Mouse (Mus musculus): Measurements from ENCODE around the gene Abcb11. TPM values are rescaled to one million over a fixed set of nuclear protein-coding genes. Genes with fewer than 3 reads are reported as not detected.

The Abcb11 gene
- polyA plus RNA-seq, 1 experiment from 2014 or later = 0.07 TPM

DNA sequence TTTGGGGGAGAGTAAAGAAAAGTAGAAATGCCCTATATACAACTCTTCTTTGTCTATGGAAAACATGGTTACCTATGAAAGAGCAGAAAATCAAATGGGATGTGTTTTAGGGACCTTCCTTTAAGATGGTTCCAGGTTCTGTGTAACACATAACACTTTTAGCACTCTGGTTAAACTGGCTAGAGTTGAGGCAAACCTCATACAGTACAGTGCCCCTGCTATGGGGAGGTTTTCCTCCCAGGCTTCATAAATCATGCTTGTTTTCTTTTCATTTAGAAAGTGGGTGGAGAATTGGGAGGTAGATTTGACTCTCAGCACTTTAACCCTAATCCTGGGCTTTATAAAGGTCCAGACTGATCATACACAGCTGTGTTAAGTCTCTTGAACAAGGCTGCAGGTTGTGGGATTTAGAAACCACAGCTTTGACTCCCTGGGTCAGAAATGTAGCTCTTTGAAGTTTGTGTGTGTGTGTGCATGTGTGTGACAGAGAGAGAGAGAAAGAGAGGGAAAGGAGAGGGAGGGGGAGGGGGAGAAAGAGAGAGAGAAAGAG lies 78.3 kb downstream of the Abcb11 start:
- no peak for DNase-seq (ENCODE audit: low spot score)

DNA sequence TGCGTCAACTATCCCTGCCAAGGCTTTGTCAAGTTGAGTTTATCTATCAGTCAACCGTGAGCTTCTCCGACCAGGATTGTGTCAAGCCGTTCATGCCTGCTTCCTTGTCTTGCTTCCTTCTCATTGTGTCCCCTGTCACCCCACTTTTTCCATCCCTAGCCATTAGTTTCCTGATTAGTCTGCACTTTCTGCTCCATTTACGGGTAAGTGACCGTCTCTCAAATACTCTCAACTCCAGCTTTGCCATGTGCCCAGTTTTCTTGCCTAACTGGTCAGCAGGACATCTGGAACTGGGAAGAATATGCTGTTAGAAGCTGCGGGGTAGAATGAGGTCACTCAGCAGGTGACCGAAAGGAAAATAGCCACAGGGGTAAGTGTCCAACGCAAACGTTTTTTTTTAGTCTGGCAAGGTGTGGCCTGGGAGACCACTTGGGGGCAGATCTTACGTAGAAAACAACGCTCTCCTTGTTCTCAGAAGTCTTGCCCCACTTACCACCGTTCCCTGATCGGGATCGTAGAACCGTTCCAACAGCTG lies 94.1 kb downstream of the Abcb11 start:
- no peak for DNase-seq (ENCODE audit: low spot score)

DNA sequence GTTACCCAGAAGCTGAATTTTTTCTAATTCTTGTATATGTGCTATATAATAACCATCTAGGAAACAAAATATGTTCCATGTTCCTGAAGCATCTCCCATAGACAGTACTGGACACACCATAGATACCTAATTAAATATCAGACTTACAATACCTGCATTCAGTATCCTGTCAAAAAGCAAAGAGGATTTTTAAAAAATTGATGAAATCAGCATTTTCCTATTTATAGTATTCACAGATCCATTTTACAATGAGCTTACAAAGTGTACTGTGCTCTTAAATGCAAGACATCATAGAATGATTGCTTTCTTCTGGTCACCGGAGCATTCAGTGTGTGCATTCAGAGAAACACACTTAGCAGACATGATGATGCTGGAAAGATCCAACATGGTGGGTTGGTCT lies 95.3 kb downstream of the Abcb11 start:
- DNase-seq (ENCODE audit: low spot score) = no peak

DNA sequence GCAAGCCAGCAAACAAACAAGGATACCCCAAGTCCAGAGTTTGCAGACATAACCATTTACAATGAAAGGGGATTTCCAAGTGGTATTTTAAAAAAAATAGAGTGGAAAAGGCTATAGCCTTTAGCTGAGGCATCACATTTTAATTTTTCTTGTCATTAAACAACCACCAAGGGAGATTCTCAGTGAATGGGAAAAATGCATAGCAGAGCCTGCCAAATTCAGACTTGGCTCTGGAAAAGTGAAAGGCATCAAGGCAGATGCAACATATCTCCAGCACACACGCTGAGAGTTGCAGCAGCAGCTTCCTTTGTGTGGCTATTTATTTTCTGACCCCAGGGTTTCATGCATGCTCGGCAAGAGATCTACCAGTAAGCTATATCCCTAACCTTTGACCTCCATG lies 97.5 kb downstream of the Abcb11 start:
- no peak for DNase-seq (ENCODE audit: low spot score)

DNA sequence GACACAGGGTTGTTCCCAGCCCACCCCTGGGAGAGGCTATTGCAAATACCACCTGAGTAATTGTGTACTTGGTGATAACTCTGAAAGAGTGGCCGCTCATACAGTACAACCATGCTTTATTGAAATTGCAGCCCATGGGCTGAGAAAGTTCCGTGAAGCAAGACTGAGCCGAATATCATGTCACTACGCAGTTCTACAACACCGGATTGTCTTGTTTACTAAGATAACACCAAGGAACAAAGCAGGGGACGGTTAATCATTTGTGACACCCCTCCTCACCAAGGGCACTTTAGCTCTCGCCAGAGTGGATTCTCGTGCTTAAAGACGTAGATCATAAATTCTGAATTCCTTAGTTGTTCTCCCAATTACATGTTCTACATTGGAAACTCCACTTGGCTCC lies 103.1 kb downstream of the Abcb11 start:
- no peak for DNase-seq (ENCODE audit: low spot score)

DNA sequence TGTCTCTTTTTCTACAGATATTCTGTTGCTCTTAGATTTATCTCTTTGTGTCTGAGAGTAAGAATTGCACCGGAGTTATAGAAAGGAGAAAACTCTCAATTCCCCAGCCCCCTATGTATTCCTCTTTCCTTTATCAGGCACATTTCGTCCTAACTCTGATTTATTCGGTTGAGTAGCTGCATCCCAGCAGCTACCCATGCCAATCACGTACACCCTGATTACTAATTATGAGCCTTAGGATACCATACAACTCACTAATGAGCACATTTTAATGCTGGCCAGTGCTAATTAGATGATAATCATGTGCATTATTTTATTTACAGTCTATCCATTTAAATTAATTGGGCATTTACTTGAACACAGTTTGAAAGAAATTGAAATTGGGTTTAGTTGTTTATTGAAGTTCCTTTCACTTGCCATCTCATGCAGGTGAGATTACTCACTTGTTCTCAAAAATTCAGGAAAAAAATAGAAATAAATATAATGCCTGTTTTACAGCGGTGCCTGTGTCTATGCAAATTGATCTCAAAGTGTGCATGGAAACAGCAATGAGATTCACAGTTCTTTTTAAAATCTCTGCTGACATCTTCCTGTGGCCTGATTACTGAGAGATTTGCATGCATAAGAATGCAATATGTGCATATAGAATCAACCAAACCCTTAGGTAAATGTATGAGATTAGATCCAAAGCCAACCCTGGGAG lies 107.3 kb downstream of the Abcb11 start:
- DNase-seq (ENCODE audit: low spot score) = no peak

DNA sequence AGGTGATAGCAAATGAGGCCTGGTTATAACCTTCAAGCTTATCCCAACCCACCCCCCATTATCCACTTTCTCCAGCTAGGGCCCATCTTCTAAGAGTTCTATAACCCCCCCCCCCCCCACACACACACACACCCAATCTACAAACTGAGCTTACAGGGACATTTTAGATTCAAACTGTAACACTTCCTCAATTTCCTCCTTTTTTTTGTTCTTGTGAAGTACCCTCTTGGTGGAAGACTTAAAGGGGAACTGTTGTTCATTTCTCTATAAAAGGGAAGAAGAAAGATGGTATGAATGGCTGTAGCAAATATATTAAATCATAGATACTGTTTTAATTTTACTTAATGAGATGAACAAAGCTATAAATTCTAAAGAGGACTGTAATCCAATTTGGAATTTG lies 110.3 kb downstream of the Abcb11 start:
- no peak for DNase-seq (ENCODE audit: low spot score)

DNA sequence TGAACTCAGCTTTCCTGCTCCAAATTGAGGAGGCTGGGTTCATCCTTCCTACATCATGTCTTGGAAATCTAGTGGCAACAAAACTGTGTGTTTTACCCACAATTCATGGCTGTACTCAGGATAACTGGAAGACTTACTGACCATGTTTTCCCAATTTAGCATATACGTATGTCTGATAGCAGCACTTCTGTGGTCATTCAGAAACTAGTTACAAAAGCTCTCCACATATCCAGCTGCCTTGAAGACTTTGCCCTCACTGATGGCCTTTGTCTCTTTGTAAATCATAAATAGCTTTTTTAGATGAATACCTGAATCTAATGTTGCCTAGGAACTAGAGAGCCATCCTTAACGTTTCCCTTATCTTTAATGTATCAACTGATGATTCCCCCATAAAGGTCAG lies 112.3 kb downstream of the Abcb11 start:
- no peak for DNase-seq (ENCODE audit: low spot score)

DNA sequence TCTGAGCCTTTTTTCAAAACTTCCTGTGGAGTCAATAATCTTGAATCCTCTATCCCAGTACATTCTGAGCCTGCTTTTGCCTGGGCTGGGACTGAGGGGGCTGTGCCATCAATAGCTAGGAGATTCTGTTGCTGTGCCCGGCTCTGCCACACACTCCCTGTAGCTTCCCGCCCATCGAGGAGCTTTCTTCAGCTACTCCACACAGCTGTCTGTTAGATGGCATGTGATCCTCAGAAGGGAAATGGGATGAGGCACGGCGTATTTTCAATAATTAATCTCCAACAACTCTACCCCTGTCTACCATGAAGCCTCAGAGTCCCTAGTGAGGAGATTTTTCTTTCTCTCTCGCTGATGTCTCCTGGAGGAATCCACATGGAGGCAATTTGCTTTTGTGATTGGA lies 113.8 kb downstream of the Abcb11 start:
- no peak for DNase-seq (ENCODE audit: low spot score)

DNA sequence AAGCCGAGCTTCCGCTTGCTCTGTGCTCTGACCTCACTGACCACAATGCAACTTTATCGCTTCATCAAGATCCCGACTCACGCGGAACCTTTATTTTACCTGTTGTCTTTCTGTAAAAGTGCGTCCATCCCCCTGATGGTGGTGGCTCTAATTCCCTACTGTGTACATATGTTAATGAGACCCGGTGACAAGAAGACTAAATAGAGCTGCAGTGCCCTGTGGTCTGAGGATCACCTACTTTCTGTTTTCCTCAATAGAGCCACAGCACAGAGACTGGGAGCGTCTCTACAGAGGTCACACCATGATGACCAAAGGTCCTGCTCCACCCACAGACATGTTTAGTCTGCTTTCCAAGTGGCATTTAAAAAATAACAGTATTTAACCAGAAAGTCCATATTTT lies 115.5 kb downstream of the Abcb11 start:
- no peak for DNase-seq (ENCODE audit: low spot score)

DNA sequence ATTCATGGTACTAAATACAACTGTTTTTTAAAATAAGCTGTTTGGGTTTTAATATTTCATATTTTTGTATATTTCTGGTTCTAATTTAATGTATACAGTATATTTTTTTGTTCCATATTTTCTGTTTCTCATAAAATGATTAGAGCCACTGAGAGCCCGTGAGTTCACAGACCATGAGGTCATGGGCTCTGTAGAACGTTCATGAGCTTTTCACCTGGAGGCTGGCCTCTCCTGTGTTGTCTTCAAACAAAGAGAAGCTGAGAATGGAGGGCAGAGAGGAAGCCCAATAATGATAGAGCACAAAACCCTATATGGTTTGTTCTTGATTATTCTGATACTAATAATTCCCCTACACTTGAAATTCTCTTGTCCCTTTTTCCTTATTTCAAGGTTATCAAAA lies 117.7 kb downstream of the Abcb11 start:
- DNase-seq (ENCODE audit: low spot score) = no peak

DNA sequence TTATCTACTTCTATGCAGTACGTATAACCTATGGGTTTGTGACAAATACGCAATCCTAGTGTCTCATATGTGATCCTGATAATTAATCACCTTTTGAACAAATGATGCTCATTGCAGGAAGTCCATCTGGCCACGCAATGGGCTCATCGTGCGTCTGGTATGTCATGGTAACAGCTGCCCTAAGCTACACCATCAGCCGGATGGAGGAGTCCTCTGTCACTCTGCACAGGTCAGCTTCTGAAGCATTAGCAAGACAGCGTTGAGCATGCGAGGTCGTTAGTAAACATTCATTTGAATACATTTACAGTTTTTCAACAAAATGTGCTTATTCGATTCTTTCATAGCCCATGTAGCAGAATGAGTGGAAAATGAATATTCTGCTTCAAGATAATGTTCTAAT lies 119.6 kb downstream of the Abcb11 start:
- DNase-seq (ENCODE audit: low spot score) = no peak

DNA sequence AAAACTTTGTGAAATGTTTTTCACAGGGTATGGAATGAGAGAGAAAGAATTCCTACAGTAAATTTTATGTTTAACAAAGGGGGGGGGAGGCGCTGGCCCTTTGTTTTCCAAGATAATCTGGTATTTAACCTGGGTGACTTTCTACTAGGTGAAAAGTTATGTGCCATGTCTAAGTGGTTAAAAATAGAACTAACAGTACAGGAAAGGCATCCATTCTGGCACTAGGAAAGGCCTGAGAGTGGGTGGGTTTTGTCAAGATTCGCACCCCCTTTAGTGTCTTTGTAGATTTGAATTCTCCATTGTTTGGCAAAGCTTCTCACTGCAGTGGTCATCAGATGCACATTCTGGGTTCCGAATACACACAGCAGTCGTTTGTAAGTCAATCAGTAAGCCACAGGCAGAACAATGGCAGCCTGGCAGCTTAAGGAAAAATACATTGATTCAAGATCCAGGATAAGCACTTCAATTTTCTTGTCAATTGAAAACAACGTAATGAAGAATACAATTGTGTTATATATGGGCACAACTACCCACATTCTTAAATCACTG lies 120.5 kb downstream of the Abcb11 start:
- no peak for DNase-seq (ENCODE audit: low spot score)

DNA sequence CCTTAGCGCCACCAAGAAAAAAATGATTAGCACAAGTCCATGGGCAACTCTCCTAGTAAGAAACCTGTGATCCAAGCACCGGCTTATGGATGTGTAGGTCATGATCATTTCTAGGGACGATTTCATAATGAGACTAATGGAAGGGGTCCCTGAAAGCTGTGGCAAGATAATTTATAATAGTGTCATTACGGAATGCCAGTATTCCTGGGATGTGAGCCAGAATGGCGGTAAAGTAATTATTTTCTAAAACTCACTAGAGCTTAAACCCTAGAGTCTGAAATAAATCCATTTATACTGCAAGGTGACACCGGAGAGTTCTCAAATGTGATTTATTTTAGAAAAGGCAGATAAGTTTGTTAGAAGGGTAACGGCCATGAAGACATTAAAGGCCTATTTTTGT lies 127.2 kb downstream of the Abcb11 start:
- DNase-seq (ENCODE audit: low spot score) = no peak

DNA sequence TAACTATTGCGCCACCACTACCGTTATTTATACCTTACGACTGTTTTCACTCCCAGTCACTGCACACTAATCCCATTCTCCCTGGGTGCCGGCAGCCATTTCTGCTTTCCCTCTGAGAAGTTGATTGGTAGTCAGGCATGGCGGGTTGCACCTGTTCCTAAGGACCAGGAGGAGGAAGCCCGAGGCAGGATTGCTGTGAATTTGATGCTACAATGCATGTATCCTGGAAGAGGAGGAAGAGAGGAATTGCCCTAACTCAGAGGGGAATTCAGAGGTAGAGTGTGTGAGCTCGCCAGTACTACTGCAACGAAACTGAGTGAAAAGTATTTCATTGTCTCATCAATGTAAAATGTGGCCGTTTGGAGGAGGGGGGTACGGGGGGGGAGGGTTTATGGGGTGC lies 129.8 kb downstream of the Abcb11 start:
- DNase-seq (ENCODE audit: low spot score) = no peak

DNA sequence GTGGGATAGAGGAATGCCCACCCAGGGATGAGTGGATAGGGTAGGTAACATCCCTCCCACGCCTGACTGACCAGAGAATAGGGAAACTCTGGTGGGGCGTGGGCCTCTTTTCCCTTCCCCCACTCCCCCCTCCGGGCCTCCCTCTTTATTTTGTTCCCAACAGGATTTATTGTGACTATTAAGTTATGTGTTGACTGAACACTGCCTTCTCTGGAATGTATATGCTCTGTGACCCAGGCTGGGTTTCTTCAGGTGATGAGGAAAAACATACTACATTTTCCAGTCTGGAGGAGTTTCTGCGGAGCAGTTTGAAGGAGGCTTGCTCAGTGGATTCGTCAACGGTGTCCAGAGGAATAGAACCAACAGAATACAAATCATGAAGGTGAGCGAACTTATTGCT lies 131.6 kb downstream of the Abcb11 start, which contains the start of gene G6pc2:
Gene G6pc2, plus strand, starts transcription at position 301 of the 400 bp plus-strand sequence.
- no peak for DNase-seq (ENCODE audit: low spot score)

DNA sequence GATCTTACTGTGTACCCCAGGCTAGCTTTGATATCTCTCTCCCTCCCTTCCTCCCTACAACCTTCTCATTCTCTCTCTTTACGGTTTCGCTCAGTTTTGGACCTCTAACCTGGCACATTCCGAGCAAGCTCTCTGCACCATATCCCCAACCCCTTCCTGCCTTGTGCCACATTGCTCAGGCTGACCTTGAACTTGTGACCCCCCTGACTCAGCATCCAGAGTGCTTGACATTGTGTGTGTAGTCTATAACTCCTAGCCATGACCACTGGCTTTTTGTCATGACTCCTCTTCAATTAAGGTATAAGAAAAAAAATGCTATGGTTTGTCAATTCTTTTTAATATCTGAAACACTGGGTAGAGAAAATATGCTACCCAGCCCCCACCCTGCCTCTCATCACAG lies 132.7 kb downstream of the Abcb11 start:
- DNase-seq (ENCODE audit: low spot score) = no peak

DNA sequence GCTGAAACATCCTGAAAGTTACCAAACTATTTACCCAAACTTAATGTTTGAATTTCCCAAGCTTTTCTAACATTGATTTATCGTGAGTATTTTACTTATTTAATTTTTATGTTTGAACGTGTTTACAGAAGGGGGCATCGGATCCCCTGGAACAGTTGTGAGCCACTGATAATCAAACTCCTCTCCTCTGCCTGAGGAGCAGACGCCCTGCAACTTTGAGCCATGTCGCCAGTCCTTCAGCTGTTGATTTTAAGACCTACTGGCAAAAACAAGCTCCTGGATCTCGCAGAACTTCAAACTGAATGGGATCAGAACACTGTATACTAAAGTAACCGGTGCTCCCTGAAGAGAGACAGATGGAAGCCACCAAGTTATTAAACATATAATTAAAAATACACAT lies 135.9 kb downstream of the Abcb11 start:
- DNase-seq (ENCODE audit: low spot score) = no peak

DNA sequence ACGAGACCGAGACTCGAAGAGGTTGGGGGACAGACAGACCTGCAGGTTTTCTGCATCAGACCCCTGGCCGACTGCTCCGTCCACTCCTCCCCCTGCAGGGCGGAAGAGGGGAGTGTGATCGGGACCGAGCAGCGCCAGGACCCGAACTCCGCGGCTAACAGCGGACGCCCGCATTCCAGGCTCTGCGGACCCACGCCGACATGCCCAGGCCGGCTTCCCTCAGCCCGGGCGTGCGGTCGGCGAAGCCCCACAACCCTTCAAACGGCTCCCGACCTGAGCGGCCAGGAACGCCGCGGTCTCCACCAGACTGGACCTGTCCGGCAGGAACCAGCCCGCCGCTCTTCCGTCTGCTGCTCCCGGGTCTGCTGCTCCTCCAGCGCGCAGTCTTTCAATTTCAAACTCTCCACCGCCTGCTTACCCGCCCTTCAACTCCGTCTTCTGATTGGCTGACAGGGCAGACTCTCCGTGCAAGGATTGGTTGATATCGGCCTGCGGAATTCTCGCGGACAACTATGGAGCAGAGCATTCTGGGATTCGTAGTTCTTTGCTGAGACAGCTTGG lies 136.5 kb downstream of the Abcb11 start, which contains the start of gene Spc25:
Gene Spc25, minus strand, starts transcription at position 404 of the 561 bp plus-strand sequence.
- peak; percentile 93 for DNase-seq (ENCODE audit: low spot score)

DNA sequence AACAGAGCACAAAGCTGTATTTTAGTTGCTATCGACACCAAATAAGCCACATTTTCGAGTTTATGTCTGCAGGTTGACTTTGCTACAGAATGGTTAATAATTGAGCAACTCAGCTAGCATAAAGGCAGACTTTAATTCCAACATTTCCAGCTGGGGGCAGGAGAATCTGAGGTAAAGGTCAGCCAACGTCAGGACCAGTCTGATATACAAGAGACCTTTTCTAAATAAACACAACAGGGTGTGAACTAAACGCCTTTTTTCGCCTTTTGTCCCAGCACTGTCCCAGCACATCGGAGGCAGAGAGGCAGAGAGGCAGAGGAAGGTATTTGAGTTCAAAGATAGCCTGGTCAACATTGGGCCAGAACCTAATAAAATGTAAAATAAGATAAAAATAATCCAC lies 137.2 kb downstream of the Abcb11 start:
- DNase-seq (ENCODE audit: low spot score) = no peak

DNA sequence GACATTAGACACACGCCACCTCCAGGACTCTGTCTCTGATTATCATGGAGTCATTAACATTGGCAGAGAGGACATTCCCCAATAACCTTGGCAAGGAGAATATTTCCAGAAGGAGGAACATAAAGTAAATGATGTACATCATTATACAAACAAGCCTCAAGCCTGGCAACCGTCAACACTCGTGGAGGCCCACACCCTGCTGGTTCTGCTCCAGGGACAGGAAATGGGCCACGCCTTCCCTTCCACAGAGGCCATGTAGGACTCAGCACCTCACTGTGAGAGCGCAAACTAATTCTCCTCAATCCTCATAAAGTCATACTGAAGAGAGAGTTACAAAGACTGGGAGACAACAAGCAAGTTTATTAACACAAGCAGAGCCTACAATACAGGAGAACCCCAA lies 148.9 kb downstream of the Abcb11 start:
- no peak for DNase-seq (ENCODE audit: low spot score)

DNA sequence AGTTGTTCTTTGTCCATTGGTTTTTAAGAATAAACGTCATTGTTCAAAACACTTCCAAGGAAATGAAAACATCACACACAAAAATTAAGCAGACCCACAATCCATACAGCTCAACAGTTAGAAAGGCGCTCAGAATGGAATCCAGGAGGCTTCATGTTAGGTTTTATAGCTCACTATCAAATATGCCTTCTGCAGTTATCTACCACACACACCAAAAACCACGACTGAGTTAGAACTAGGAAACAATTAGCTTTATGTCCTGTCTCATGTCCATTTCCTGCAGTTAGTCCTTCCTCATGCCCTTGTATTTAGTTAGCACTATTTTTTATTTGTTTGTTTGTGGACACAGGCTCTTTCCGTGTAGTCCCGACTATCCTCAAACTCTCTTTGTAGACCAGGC lies 151.4 kb downstream of the Abcb11 start:
- DNase-seq (ENCODE audit: low spot score) = no peak

DNA sequence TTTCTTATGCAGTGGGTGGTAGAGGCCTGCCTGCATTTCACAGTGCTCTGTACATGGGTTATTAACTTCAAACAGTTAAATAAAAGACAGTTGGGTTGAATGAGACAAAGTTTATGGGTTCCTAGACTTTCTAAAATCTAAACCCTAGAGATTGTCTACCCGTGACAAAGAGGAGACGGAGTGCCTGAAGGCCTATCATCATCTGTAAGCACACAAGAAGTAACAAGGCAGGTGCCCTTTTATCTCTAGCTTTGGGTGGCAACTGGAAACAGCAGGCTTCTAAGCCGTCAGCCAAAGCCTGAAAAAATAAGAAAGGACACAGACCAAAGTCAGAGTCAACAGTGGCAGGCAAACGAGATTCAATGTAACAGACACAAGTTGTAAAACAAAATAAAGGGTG lies 153.2 kb downstream of the Abcb11 start:
- DNase-seq (ENCODE audit: low spot score) = no peak
